Mouse (Mus musculus): ENCODE measurements at regions not wholly inside any gene's neighbourhood (a gene's known extent, or its start where the extent isn't known, plus 50 kb on each side); places are given as distances from the start of the nearest gene placed in this dataset.
A peak's percentile ranks its signal among the peaks of the same experiment; 100 is the strongest.

DNA sequence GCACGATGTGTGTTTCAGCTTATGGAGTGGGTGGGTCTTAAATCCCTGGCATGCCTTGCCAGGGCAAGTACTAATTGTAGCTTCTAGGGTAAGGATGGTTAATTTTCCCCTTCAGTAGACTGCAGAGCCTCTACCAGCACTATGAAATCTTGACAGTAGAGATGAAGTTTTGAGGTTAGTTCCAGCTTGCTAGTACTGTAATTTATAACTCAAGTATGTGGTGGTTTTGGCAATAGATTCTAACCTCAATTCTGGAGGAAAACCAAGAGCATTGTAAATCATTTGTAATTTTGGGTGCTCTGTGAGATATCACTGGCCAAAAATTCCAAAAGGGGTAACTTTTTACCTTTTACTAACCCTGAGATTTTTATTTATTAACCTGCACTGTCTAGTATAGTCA, 164.3 kb upstream of the Ednrb start:
- no peaks in the 10 kb centered on the region; the same call in 1 of the 2 replicates for H3K4me1 ChIP-seq (ENCODE audit: control insufficient read depth, insufficient read depth, low read length)
- no peaks in the 10 kb centered on the region for H3K27me3 ChIP-seq (replicated peaks; ENCODE audit: control insufficient read depth, insufficient read depth, low read length)
- H3K36me3 ChIP-seq (ENCODE audit: control insufficient read depth, insufficient read depth, low read length), result no peaks in the 10 kb centered on the region
- TF ChIP-seq CTCF (conservative IDR thresholded peaks at IDR 0.05; ENCODE audit: insufficient read depth, insufficient read length, low read depth, low read length) (no peak), POLR2A (IDR thresholded peaks at IDR 0.05; ENCODE audit: low read depth, low read length) (no peak)
- 59% methylated on average over 1 of the region's 1 CpGs for WGBS
- DNase-seq, result peak; percentile 54
- no peak overlapping the region for H3K27ac ChIP-seq (ENCODE audit: insufficient read depth, low read depth, low read length)
- H3K4me3 ChIP-seq (ENCODE audit: insufficient read depth, low read depth, low read length), result no peak overlapping the region

DNA sequence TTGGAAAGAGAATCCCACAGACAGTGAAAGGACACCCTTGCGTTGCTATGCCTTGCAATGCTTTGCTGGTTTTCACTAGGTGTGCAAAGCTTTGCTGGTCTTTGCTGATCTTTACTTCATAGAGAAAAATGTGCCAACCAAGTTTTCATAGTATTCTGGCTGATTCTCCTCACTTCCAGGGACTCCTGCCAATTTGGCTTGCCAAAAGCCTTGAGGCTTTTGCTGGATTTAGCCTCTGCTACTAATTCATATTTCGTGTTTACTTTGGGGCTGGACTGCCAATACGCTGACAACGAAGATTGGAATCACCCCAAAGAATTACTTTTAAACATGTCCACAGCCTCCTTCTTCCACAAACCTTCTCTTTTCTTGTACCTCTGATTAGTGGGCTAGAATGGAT, 162.2 kb upstream of the Ednrb start:
- no peaks in the 10 kb centered on the region; the same call in 1 of the 2 replicates for H3K4me1 ChIP-seq (ENCODE audit: control insufficient read depth, insufficient read depth, low read length)
- 59% methylated on average over 4 of the region's 4 CpGs for WGBS
- peak; percentile 17 for DNase-seq
- H3K27ac ChIP-seq (ENCODE audit: insufficient read depth, low read depth, low read length), result no peak overlapping the region
- H3K27me3 ChIP-seq (replicated peaks; ENCODE audit: control insufficient read depth, insufficient read depth, low read length), result no peaks in the 10 kb centered on the region
- no peak overlapping the region for H3K4me3 ChIP-seq (ENCODE audit: insufficient read depth, low read depth, low read length)
- no peaks in the 10 kb centered on the region for H3K36me3 ChIP-seq (ENCODE audit: control insufficient read depth, insufficient read depth, low read length)
- TF ChIP-seq POLR2A (IDR thresholded peaks at IDR 0.05; ENCODE audit: low read depth, low read length) (no peak), CTCF (conservative IDR thresholded peaks at IDR 0.05; ENCODE audit: insufficient read depth, insufficient read length, low read depth, low read length) (no peak)

DNA sequence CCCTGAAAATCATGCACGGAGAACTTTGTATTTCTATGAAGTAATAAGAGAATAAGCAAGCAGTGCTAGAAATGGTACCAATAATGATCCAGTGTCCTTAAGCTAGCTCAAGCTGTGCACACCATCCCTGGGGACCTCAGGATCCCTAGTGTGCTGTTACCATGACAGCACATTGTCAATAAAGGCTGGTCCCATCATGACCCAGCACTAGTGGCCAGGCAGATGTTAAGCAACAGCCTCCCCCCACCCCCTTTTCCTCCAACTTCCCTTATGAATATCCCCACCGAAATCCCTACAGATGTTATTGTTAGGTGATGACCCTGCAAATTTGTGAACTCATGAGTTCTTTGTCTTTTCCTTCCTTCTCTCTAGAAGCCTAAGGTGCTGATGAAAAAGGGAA, 160.9 kb upstream of the Ednrb start:
- no peaks in the 10 kb centered on the region; the same call in 1 of the 2 replicates for H3K4me1 ChIP-seq (ENCODE audit: control insufficient read depth, insufficient read depth, low read length)
- H3K27me3 ChIP-seq (replicated peaks; ENCODE audit: control insufficient read depth, insufficient read depth, low read length), result no peaks in the 10 kb centered on the region
- DNase-seq, result no peak
- no peaks in the 10 kb centered on the region for H3K36me3 ChIP-seq (ENCODE audit: control insufficient read depth, insufficient read depth, low read length)
- H3K4me3 ChIP-seq (ENCODE audit: insufficient read depth, low read depth, low read length), result no peak overlapping the region
- TF ChIP-seq POLR2A (IDR thresholded peaks at IDR 0.05; ENCODE audit: low read depth, low read length) (no peak), CTCF (conservative IDR thresholded peaks at IDR 0.05; ENCODE audit: insufficient read depth, insufficient read length, low read depth, low read length) (no peak)
- no peak overlapping the region for H3K27ac ChIP-seq (ENCODE audit: insufficient read depth, low read depth, low read length)
- WGBS, result 83% methylated on average over 2 of the region's 2 CpGs

DNA sequence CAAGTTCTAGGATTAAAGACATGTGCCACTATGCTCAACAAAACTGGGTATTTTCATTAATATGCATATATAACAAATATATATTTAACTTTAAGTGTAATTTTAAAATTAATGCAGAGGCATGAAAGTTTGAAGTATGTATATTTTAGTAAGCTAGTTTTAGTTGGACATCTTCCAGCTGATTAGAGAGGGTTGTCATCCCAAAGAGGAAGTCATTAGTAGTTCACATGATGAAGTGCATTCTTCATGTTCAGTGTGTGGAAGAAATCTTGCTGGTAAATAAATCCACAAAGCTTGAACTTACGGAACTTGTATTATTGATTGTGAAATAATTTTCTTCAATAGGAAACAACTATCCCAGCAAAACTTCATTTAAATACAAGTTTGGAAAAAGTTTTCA, 158.2 kb upstream of the Ednrb start:
- no peak for DNase-seq
- H3K36me3 ChIP-seq (ENCODE audit: control insufficient read depth, insufficient read depth, low read length), result no peaks in the 10 kb centered on the region
- H3K4me3 ChIP-seq (ENCODE audit: insufficient read depth, low read depth, low read length), result no peak overlapping the region
- no peak overlapping the region for H3K27ac ChIP-seq (ENCODE audit: insufficient read depth, low read depth, low read length)
- no peak for TF ChIP-seq CTCF (conservative IDR thresholded peaks at IDR 0.05; ENCODE audit: insufficient read depth, insufficient read length, low read depth, low read length)
- 57% methylated on average over 1 of the region's 1 CpGs for WGBS
- no peaks in the 10 kb centered on the region for H3K4me1 ChIP-seq (ENCODE audit: control insufficient read depth, insufficient read depth, low read length)
- no peaks in the 10 kb centered on the region for H3K27me3 ChIP-seq (replicated peaks; ENCODE audit: control insufficient read depth, insufficient read depth, low read length)

DNA sequence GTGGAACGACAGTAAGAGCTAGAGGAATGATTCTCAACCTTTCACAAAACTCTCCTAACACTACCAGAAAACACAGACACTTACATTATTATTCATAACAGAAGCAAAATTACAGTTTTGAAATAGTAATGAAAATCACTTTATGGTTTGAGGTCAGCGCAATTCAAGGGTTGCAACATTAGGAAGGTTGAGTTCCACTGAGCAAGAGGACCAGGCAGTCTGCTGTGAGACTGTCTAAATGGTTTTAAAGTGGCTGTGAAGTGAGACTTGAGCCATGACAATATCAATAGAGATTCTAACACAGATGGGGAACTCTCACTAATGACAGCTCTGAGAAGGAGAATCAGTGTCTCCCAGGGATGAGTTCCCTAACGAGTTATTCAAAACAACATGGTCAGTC, 146.2 kb upstream of the Ednrb start:
- no peak overlapping the region for H3K4me3 ChIP-seq (ENCODE audit: insufficient read depth, low read depth, low read length)
- no peaks in the 10 kb centered on the region for H3K27me3 ChIP-seq (replicated peaks; ENCODE audit: control insufficient read depth, insufficient read depth, low read length)
- DNase-seq, result no peak
- H3K4me1 ChIP-seq (ENCODE audit: control insufficient read depth, insufficient read depth, low read length), result no peaks in the 10 kb centered on the region
- TF ChIP-seq CTCF (conservative IDR thresholded peaks at IDR 0.05; ENCODE audit: insufficient read depth, insufficient read length, low read depth, low read length) (no peak), POLR2A (IDR thresholded peaks at IDR 0.05; ENCODE audit: low read depth, low read length) (no peak)
- no peak overlapping the region for H3K27ac ChIP-seq (ENCODE audit: insufficient read depth, low read depth, low read length)
- no peaks in the 10 kb centered on the region for H3K36me3 ChIP-seq (ENCODE audit: control insufficient read depth, insufficient read depth, low read length)
- 90% methylated on average over 3 of the region's 3 CpGs for WGBS

DNA sequence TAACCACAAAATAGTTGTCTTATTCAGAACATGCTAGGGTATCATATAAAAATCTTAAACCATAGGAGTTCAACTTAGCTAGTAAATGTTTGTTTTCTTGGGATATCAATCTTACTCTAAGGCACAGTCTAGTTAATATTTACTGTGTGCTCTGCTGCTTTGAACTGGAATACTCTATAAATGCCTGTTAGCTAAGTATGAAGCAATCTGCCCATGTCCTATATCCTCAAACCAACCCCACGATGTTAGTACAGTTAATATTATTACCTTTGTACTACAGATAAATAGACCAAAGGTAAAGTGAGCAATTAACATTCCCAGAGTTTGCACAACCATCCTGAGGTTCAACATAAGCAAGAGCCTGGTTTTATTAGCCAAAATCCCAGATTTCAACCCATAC, 145.7 kb upstream of the Ednrb start:
- peak; percentile 7 for DNase-seq

DNA sequence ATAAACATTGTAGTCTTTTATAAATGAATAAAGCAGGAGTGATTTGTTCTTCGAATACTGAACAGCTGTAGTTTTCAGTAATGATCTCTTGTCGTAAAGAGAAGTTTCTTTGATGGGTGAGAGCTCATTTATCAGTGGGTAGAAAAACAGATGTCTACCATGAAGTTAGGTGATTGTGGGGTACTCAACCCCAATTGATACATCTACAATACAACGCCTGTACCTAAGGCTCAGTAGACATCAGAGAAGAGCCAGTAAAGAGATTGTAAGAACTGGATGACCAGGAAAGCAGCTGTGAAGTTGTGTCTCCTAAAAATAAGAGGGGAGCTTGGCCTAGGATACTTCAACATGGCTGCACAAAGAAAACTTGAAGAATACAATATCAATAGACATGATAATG, 143.1 kb upstream of the Ednrb start:
- Histone ChIP-seq H3K4me3 (ENCODE audit: insufficient read depth, low read depth, low read length) (no peak overlapping the region), H3K36me3 (ENCODE audit: control insufficient read depth, insufficient read depth, low read length) (no peaks in the 10 kb centered on the region), H3K27me3 (replicated peaks; ENCODE audit: control insufficient read depth, insufficient read depth, low read length) (no peaks in the 10 kb centered on the region), H3K27ac (ENCODE audit: insufficient read depth, low read depth, low read length) (no peak overlapping the region), H3K4me1 (ENCODE audit: control insufficient read depth, insufficient read depth, low read length) (no peaks in the 10 kb centered on the region)
- no peak for DNase-seq
- TF ChIP-seq CTCF (conservative IDR thresholded peaks at IDR 0.05; ENCODE audit: insufficient read depth, insufficient read length, low read depth, low read length), result no peak
- TF ChIP-seq POLR2A (IDR thresholded peaks at IDR 0.05; ENCODE audit: low read depth, low read length), result no peak
- 88% methylated on average over 3 of the region's 3 CpGs for WGBS

More for the DNA sequence above, 145.7 kb upstream of the Ednrb start:
- H3K27me3 ChIP-seq (replicated peaks; ENCODE audit: control insufficient read depth, insufficient read depth, low read length), result no peaks in the 10 kb centered on the region
- H3K27ac ChIP-seq (ENCODE audit: insufficient read depth, low read depth, low read length), result no peak overlapping the region
- no peaks in the 10 kb centered on the region for H3K4me1 ChIP-seq (ENCODE audit: control insufficient read depth, insufficient read depth, low read length)
- TF ChIP-seq CTCF (conservative IDR thresholded peaks at IDR 0.05; ENCODE audit: insufficient read depth, insufficient read length, low read depth, low read length) (no peak), POLR2A (IDR thresholded peaks at IDR 0.05; ENCODE audit: low read depth, low read length) (no peak)
- WGBS, result 35% methylated on average over 1 of the region's 1 CpGs
- no peaks in the 10 kb centered on the region for H3K36me3 ChIP-seq (ENCODE audit: control insufficient read depth, insufficient read depth, low read length)
- H3K4me3 ChIP-seq (ENCODE audit: insufficient read depth, low read depth, low read length), result no peak overlapping the region

DNA sequence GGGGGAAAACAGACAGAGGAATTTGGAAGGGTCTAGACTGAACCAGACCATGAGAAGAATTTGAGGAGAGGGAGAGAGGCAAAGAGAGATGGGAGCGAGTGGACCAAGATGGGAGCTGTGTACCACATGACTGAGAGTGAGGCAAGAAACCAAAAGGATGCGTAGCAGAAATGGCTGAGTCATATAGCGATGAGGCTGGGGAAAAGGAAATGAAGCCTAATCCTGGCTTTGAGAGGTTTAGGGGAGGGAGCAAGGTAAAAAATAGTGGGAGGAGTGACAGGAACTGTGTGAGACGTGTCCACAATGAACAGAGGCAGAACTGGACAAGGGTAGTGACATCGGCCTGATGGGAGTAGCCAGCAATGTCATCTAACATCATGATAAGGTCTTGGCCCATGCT, 140.1 kb upstream of the Ednrb start:
- H3K4me1 ChIP-seq (ENCODE audit: control insufficient read depth, insufficient read depth, low read length), result no peaks in the 10 kb centered on the region
- DNase-seq, result no peak
- no peaks in the 10 kb centered on the region for H3K27me3 ChIP-seq (replicated peaks; ENCODE audit: control insufficient read depth, insufficient read depth, low read length)
- 90% methylated on average over 5 of the region's 5 CpGs for WGBS
- H3K4me3 ChIP-seq (ENCODE audit: insufficient read depth, low read depth, low read length), result no peak overlapping the region
- no peaks in the 10 kb centered on the region for H3K36me3 ChIP-seq (ENCODE audit: control insufficient read depth, insufficient read depth, low read length)
- H3K27ac ChIP-seq (ENCODE audit: insufficient read depth, low read depth, low read length), result no peak overlapping the region
- TF ChIP-seq CTCF (conservative IDR thresholded peaks at IDR 0.05; ENCODE audit: insufficient read depth, insufficient read length, low read depth, low read length) (no peak), POLR2A (IDR thresholded peaks at IDR 0.05; ENCODE audit: low read depth, low read length) (no peak)

Measured in kidney, adult 2 months (tissue).